Mouse (Mus musculus) liver, embryonic 12.5 days (tissue): ENCODE results near the gene Emc9. TPM values are rescaled to one million over a fixed set of nuclear protein-coding genes. Genes with fewer than 3 reads are reported as not detected.

Experiments used
- ATAC-seq: fragments of 200-750 bp; cut with Nextera tagmentation; 2 replicates; pipeline ENCODE4 v1.8.0; 2017; ENCODE audit warnings: moderate number of reproducible peaks, mild to moderate bottlenecking, moderate library complexity
- H3K27ac ChIP-seq: fragments of 300-500 bp; sonication (generic); 2 replicates; pipeline ENCODE4 v1.5.1; 2016; ENCODE audit warnings: mild to moderate bottlenecking
- H3K27me3 ChIP-seq: fragments of 300-500 bp; sonication (generic); replicated peaks from 2 replicates; pipeline ENCODE4 v1.6.1; 2016; ENCODE audit warnings: mild to moderate bottlenecking, moderate library complexity
- H3K36me3 ChIP-seq: fragments of 300-500 bp; sonication (generic); 2 replicates; pipeline ENCODE4 v1.6.1; 2016; ENCODE audit warnings: mild to moderate bottlenecking, moderate library complexity
- H3K4me1 ChIP-seq: fragments of 300-500 bp; sonication (generic); 2 replicates; pipeline ENCODE4 v1.6.1; 2016
- H3K4me2 ChIP-seq: fragments of 300-500 bp; sonication (generic); 2 replicates; pipeline ENCODE4 v1.6.1; 2016; ENCODE audit warnings: mild to moderate bottlenecking, moderate library complexity
- H3K4me3 ChIP-seq: fragments of 300-500 bp; sonication (generic); 2 replicates; pipeline ENCODE4 v1.5.1; 2016; ENCODE audit warnings: mild to moderate bottlenecking, moderate library complexity
- H3K9ac ChIP-seq: fragments of 300-500 bp; sonication (generic); 2 replicates; pipeline ENCODE4 v1.6.1; 2016; ENCODE audit warnings: mild to moderate bottlenecking, moderate library complexity
- H3K9me3 ChIP-seq: fragments of 300-500 bp; sonication (generic); replicated peaks from 2 replicates; pipeline ENCODE4 v1.6.1; 2016; ENCODE audit warnings: mild to moderate bottlenecking, moderate library complexity
- WGBS: fragments of 180-500 bp; shearing (Covaris S2); methylation state at CpG from one replicate; pipeline ENCODE4 v1.1.7; 2016; ENCODE audit not compliant: insufficient replicate concordance; 5-methylcytosine and 5-hydroxymethylcytosine counted together
- polyA plus RNA-seq: library from polyadenylated mRNA; unstranded; fragments of >200 nt; fragmentation: Nextera tagmentation; extraction: Ambion mirVana; gene quantifications from 2 replicates; pipeline ENCODE4 v1.2.1, GENCODE M21; 2016

Gene Emc9
- polyA plus RNA-seq, result 28.7 and 32.9 TPM in 2 replicates

DNA sequence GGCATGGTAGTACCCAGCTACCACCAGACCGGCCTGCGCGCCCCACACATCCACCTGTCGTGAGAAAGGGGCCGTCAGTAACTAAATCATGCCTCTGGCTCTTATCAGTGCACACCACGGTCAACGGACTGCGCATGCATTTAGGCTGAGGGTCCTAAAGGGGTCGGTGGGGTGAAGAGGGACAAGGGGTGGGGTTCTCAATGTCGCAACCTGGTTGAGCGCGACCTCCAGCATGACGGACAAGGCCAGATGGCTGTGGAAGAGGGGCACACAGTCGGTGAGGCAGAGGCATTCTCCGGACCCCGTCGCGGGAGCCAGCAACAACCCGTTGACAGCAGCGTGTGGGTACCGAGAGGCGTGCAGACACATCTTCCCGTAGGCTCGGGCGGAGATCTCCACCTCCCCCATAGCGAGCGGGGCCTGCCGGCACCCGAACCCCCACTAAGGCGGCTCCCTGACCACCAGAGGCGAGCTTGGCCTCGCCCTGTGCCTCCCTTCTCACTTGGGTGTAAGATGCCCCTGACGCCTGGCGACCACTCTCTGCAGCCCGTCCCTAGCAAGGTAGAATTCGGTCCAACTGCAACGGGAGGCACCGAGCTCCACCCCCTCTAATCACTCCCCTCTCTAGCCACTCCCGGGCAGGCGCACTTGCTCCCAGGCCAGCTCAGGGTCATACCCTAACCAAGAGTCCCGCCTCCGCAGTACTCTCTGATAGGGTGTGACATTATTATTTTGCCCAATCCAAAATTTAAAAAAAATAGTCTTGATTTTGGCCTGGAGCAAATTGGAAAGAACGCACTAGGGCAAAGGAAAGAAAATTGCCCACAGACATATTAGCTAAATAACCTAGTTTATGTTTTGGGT, at the start of gene Emc9:
TSS of gene Emc9 (minus strand) at position 601 of the 864 bp plus-strand sequence.
- H3K27me3 ChIP-seq, result no peaks in the 10 kb centered on the region
- peak within 1 kb of the TSS; percentile 97 for H3K27ac ChIP-seq
- H3K4me3 ChIP-seq, result peak within 1 kb of the TSS; percentile 80
- no peaks in the 10 kb centered on the region for H3K9me3 ChIP-seq
- peak; percentile 95 for ATAC-seq
- peaks cover 54% of the 10 kb centered on the region for H3K36me3 ChIP-seq
- H3K9ac ChIP-seq, result peak within 1 kb of the TSS; percentile 79
- peak within 1 kb of the TSS; percentile 99 for H3K4me2 ChIP-seq
- H3K4me1 ChIP-seq, result peaks cover 77% of the 10 kb centered on the region
- 2% methylated on average over 43 of the region's 43 CpGs for WGBS

DNA sequence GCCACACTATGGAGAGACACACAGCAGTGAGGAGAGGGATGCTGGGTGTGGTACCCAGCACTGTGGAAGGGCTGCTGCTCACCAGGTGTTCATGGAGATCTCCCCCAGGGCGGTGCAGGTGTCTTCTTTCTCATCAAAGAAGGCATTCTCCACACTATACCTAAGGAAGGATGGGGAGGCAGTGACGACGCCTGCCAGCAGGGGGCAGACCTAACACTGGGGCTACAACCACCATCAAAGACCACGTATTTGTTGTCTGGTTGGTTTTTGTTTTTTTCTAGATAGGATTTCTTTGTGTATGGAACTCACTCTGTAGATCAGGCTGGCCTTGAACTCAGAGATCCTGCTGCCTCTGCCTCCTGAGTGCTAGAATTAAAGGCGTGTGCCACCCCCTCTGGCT, 44.2 kb upstream of the Emc9 start:
- peaks cover 100% of the 10 kb centered on the region for H3K36me3 ChIP-seq

DNA sequence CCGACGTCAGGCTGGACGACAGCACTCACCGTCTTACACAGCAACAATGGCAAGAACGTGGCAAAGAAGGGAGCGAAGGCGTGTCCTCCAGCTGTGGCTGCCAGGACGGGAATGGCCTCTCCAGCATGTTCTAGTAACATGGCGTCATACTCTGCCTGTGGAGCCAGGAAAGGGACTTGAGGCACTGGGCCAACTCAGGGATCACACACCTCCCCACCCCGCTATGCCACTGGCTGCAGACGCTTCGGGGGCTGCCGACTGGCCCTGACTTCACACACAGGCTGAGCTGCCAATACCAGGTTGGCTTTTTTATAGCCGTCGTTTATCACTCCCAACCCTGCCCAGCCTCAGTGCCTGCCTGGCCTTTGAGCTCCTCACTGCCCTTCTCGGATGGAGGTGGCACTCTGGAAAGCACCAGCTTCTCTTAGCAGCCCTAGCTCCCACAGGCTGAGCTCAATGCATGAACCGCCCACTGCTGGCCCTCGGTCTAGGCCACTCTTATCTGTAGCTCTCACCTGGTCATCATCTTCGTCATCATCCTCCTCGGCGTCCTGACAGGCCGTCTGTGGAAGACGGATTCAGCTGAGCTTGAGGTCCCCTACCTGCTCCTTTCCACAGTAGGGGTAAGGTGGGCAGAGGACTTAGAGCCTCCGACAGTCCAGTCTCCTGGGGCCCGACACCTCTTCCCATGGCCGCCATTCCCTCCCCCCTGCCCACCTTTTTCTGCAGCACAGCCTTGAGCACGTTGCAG, 43.1 kb upstream of the Emc9 start:
- 78% methylated on average over 27 of the region's 27 CpGs for WGBS

More for the DNA sequence above, 44.2 kb upstream of the Emc9 start:
- H3K27me3 ChIP-seq, result no peaks in the 10 kb centered on the region
- no peak overlapping the region for H3K27ac ChIP-seq
- no peak overlapping the region for H3K4me2 ChIP-seq
- H3K9me3 ChIP-seq, result no peaks in the 10 kb centered on the region
- H3K4me3 ChIP-seq, result no peak overlapping the region
- no peak for ATAC-seq
- 39% methylated on average over 5 of the region's 5 CpGs for WGBS
- H3K9ac ChIP-seq, result no peak overlapping the region
- peaks cover 30% of the 10 kb centered on the region for H3K4me1 ChIP-seq

DNA sequence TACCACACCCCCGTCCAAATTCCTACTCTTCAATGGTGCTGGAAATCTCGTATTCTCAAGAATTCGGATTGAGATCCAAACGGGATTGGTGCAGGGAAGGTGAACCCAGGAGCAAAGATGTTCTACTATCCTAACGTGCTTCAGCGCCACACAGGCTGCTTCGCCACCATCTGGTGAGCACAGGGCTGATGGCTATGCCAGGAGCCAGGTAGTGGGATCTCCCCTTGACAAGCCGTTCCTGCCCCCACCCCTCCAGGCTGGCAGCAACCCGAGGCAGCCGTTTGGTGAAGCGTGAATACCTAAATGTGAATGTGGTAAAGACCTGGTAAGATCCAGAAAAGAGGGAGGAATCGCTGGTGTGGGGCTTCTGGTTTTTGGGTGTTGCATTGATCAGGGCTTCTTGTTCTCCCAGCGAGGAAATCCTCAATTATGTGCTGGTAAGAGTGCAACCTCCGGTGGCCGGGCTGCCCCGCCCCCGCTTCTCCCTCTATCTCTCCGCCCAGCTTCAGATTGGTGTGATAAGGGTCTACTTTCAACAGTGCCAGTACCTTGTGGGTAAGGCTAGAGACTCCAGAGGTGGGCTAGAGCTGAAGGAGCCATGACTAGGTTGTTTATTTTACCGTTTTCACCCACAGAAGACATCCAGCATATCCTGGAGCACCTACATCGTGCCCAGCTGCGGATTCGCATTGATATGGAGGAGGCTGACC, 33.5 kb upstream of the Emc9 start:
- H3K36me3 ChIP-seq, result peaks cover 1% of the 10 kb centered on the region; the same call in 1 of the 2 replicates
- peak overlapping the region; percentile 46 for H3K4me3 ChIP-seq
- WGBS, result 19% methylated on average over 22 of the region's 22 CpGs
- no peaks in the 10 kb centered on the region for H3K9me3 ChIP-seq
- peak overlapping the region; percentile 80 for H3K4me2 ChIP-seq
- H3K27ac ChIP-seq, result peak overlapping the region; percentile 58; the same call in 1 of the 2 replicates
- H3K4me1 ChIP-seq, result peaks cover 74% of the 10 kb centered on the region
- peak; percentile 62 for ATAC-seq
- peak overlapping the region; percentile 54 for H3K9ac ChIP-seq
- no peaks in the 10 kb centered on the region for H3K27me3 ChIP-seq

More for the DNA sequence above, 43.1 kb upstream of the Emc9 start:
- no peaks in the 10 kb centered on the region for H3K9me3 ChIP-seq
- H3K9ac ChIP-seq, result no peak overlapping the region
- H3K36me3 ChIP-seq, result peaks cover 97% of the 10 kb centered on the region
- ATAC-seq, result peak; percentile 40; the same call in 1 of the 2 replicates
- H3K4me3 ChIP-seq, result no peak overlapping the region
- H3K27ac ChIP-seq, result no peak overlapping the region
- peaks cover 25% of the 10 kb centered on the region for H3K4me1 ChIP-seq
- no peak overlapping the region for H3K4me2 ChIP-seq
- H3K27me3 ChIP-seq, result no peaks in the 10 kb centered on the region

DNA sequence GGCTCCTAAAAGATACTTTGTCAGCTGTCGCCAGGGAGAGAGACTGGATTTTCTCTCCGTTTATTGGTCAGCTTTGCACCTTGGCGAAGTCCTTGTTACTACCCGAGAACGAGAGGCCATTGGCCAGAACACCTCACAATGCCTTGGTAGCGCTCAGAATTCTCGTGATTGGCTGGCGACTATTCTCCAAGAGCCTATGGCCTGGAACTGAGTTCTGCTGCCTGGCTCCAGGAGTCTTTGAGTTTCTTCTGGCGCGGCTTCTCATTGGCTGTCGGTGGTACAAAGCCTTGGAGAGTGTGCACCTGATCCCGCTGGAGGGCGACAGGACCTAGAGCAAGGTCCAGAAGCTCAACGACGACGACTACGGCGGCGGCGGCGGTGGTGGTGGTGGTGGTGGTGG, 32.7 kb upstream of the Emc9 start, which contains the start of gene Rec8:
TSS of gene Rec8 (plus strand) at position 216 of the 400 bp plus-strand sequence.
- WGBS, result 22% methylated on average over 21 of the region's 21 CpGs
- H3K9ac ChIP-seq, result peak within 1 kb of the TSS; percentile 54
- H3K4me1 ChIP-seq, result peaks cover 81% of the 10 kb centered on the region

DNA sequence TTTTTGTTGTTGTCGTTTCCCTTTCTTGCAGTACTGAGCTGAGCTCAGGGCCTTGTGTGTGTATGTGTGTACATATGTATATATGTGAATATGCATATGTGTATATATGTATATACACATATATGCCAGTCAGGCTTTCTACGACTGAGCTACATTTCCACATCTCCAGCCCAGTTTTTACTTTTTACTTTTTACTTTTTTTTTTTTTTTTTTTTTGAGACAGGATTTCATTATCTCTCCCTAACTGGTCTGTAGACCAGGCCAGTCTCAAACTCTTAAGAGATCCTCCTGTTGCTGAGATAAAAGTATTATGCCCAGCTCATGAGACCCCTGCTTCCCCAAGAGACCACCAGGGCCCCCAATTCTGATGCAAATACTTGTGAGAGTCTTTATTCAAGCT, 31.7 kb upstream of the Emc9 start:
- ATAC-seq, result no peak

More for the DNA sequence above, 32.7 kb upstream of the Emc9 start, which contains the start of gene Rec8:
- H3K36me3 ChIP-seq, result no peaks in the 10 kb centered on the region
- H3K27me3 ChIP-seq, result no peaks in the 10 kb centered on the region
- no peaks in the 10 kb centered on the region for H3K9me3 ChIP-seq
- H3K4me2 ChIP-seq, result peak within 1 kb of the TSS; percentile 80
- ATAC-seq, result peak; percentile 65
- H3K4me3 ChIP-seq, result peak within 1 kb of the TSS; percentile 46
- peak within 1 kb of the TSS; percentile 58 for H3K27ac ChIP-seq

DNA sequence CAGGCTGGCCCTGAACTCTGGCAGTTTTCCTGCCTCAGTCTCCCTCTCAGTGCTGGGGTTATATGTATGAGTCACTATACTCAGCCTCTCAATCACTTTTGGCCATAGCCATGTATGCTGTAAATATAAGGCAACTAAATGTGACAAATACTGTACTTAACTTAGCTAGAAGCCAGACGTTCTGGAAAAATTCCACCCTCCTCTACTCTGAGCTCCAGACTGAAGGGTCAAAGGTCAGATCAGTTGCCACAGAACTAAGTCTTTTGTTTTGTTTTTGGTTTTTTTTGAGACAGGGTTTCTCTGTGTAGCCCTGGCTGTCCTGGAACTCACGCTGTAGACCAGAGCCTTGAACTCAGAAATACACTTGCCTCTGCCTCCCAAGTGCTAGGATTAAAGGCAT, 30.8 kb upstream of the Emc9 start:
- 72% methylated on average over 2 of the region's 2 CpGs for WGBS
- ATAC-seq, result no peak

More for the DNA sequence above, 31.7 kb upstream of the Emc9 start:
- Histone ChIP-seq H3K4me2 (no peak overlapping the region), H3K36me3 (no peaks in the 10 kb centered on the region), H3K27ac (peak overlapping the region; percentile 72), H3K4me1 (peaks cover 76% of the 10 kb centered on the region), H3K9me3 (no peaks in the 10 kb centered on the region), H3K9ac (no peak overlapping the region), H3K4me3 (no peak overlapping the region), H3K27me3 (no peaks in the 10 kb centered on the region)
- WGBS, result 65% methylated on average over 2 of the region's 2 CpGs

DNA sequence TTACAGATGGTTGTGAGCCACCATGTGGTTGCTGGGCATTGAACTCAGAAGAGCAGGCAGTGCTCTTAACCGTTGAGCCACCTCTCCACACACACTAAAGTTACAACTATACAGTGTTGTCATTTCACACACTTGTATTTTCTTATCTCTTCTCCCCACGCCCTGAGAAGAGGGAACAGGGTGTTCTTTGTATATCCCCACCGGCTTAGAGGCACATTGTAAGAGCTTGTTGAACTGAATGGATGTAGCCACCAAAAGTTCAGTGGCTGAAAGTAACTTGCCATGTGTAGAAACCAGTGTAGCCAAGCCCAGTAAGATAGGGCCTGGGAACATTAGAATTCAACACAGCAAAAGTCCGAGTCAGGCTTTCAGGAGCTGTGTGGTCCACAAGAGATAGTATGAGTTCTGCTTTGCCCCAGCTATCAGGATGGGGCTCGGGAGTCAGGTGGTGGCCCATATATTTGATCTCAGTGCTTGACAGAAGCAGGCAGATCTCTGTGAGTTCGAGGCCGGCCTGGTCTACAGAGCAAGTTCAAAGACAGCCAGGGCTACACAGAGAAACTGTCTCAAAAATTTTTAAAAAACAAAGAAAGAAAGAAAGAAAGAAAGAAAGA, 29.6 kb upstream of the Emc9 start:
- H3K4me3 ChIP-seq, result no peak overlapping the region
- peak overlapping the region; percentile 83 for H3K27ac ChIP-seq
- 29% methylated on average over 7 of the region's 7 CpGs for WGBS
- no peaks in the 10 kb centered on the region for H3K27me3 ChIP-seq
- ATAC-seq, result peak; percentile 84
- no peaks in the 10 kb centered on the region for H3K9me3 ChIP-seq
- H3K9ac ChIP-seq, result 0 out of 2 replicates have a peak overlapping the region, but pooled peaks have one; percentile 28
- peaks cover 11% of the 10 kb centered on the region for H3K36me3 ChIP-seq
- H3K4me1 ChIP-seq, result peaks cover 69% of the 10 kb centered on the region
- peak overlapping the region; percentile 20; the same call in 1 of the 2 replicates for H3K4me2 ChIP-seq

More for the DNA sequence above, 30.8 kb upstream of the Emc9 start:
- peak overlapping the region; percentile 83 for H3K27ac ChIP-seq
- peaks cover 1% of the 10 kb centered on the region for H3K36me3 ChIP-seq
- peaks cover 71% of the 10 kb centered on the region for H3K4me1 ChIP-seq
- H3K4me2 ChIP-seq, result no peak overlapping the region
- H3K9ac ChIP-seq, result 0 out of 2 replicates have a peak overlapping the region, but pooled peaks have one; percentile 6
- H3K27me3 ChIP-seq, result no peaks in the 10 kb centered on the region
- no peaks in the 10 kb centered on the region for H3K9me3 ChIP-seq
- no peak overlapping the region for H3K4me3 ChIP-seq

DNA sequence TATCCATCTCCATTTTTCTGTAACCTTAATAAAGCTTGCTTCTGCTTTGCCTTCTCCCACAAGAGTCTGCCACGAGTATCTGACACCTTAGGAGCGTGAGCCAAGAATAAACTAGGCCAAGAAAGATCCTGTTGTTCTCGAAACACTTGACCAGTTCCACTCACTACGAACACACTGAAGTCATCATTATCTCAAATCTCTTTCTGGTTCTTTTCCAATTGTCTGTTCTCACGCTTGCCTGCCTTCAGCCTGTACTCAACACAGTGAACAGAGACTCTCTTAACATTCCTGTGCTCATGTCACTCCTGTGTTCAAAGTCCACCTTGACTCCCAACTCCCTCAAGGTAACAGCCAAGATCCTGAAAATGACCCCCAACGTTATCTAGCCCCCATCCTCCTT, 28.2 kb upstream of the Emc9 start:
- H3K9me3 ChIP-seq, result no peaks in the 10 kb centered on the region
- H3K9ac ChIP-seq, result no peak overlapping the region

DNA sequence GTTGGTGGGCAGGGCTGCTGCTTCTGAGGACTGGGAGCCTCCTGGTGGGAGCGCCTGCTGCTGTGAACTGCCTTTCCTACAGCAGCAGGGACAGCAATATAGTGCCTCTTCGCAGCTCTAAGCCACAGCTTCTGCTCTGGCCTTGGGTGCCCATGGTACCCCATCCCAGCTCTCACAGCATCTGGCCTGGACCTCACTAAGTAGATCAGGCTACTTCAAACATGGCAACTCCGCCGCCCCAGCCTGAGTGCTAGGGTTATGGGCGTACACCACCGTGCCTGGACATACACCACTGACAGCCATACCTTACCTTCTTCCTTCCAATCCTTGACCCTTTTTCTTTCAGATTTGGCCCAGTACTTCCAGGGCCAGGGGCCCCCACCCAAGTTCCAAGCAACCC, 23.2 kb upstream of the Emc9 start:
- H3K9me3 ChIP-seq, result no peaks in the 10 kb centered on the region
- H3K4me3 ChIP-seq, result no peak overlapping the region
- H3K4me2 ChIP-seq, result no peak overlapping the region
- no peak overlapping the region for H3K27ac ChIP-seq
- 93% methylated on average over 6 of the region's 6 CpGs for WGBS
- no peak for ATAC-seq
- H3K9ac ChIP-seq, result no peak overlapping the region
- peaks cover 61% of the 10 kb centered on the region for H3K36me3 ChIP-seq
- H3K27me3 ChIP-seq, result no peaks in the 10 kb centered on the region
- peaks cover 45% of the 10 kb centered on the region for H3K4me1 ChIP-seq

More for the DNA sequence above, 28.2 kb upstream of the Emc9 start:
- H3K4me2 ChIP-seq, result no peak overlapping the region
- peaks cover 56% of the 10 kb centered on the region for H3K4me1 ChIP-seq
- ATAC-seq, result no peak
- WGBS, result 69% methylated on average over 6 of the region's 6 CpGs
- H3K4me3 ChIP-seq, result no peak overlapping the region
- H3K36me3 ChIP-seq, result peaks cover 24% of the 10 kb centered on the region
- H3K27ac ChIP-seq, result peak overlapping the region; percentile 63; the same call in 1 of the 2 replicates
- H3K27me3 ChIP-seq, result no peaks in the 10 kb centered on the region
